Mouse (Mus musculus) spleen, postnatal 36 days (tissue): ENCODE results near the gene Aebp1.

Experiments used
- DNase-seq, 2 experiments: peaks; one replicate each; pipeline ENCODE4 v3.0.0; 2022; ENCODE audit warnings: low spot score in 2 of 2, mixed read lengths in 1 of 2

The Aebp1 gene

DNA sequence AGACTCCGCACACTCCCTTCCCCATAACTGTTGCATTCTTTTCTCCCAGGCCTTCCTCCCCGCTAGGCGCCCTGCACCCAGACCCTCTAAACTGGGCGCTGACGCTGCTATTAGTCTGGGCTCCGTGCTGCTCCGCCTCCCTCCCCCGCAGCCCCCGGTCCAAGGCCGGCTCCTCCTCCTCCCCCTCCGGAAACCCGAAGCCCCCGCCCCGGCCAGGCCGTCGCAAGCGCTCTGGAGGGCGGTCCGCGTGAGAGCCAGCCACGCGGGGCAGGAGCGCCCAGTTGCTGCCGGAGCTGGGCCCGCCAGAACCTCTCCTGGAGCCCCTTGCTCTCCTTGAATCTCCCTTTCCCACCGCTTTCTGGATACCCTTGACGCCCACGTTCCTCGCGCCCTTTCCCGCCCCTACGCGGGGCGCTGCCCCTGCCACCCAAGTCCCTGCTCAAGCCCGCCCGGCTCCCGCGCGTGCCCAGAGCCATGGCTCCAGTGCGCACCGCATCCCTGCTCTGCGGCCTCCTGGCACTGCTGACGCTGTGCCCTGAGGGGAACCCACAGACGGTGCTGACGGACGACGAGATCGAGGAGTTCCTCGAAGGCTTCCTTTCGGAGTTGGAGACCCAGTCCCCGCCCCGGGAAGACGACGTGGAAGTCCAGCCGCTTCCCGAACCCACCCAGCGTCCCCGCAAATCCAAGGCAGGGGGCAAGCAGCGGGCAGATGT is at the start of gene Aebp1:
Gene Aebp1 (plus strand): TSS at position 270 of the 716 bp plus-strand sequence.
- DNase-seq: peak in 1 of 2 experiments; percentile 25

DNA sequence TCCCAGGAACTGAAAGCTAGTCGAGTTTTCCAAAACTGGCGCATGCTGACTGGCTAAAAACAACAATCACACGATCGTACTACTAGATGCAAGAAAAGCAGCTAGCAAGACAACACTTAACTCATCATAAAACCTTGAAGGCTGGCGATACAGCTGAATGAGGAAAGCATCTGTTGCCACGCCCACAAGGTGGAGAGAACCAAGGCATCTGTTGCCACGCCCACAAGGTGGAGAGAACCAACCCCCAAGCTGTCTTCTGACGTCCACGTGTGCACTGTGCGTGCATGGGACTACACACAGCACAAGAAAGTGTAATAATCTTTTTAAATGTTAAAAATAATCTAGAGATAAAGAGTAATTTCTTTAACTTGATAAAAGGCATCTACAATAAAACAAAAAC is 48.4 kb upstream of the Aebp1 start:
- no peak for DNase-seq

DNA sequence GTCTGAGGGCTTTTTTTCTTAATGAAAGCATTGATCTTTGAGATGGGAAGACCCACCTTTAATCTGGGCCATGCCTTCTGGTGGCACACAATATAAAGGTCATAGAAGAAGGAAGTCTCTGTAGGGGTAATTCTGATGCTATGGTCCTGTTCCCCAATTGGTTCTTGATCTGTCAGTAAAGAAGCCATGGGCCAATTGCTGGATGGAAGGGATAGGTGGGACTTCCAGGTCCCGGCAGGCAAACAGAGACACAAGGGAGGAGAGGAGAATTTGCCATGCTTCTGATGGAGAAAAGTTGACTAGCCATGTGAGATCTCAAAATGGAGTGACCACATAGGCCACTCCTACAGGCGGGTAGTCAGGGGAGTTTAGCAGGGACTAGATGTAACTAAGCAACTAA is 42.5 kb upstream of the Aebp1 start:
- no peak for DNase-seq

DNA sequence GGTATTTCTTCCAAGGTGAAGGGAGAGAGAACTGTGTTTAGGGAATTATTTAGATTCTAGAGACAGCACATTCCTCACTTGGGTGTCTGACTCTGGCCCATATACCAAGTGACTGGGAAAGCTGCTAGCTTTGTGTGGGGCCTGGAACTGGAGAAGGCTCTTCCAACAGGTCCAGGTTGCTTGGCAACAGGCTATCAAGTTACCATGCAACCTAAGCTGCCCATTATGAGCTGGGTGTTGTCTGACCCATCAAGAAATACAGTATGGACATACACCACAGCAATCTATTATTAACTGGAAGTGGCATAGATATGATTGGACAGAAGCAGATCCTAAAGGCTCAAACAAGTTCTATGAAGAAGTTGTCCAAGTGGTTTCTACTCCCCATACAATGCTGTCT is 36.3 kb upstream of the Aebp1 start:
- no peak for DNase-seq

DNA sequence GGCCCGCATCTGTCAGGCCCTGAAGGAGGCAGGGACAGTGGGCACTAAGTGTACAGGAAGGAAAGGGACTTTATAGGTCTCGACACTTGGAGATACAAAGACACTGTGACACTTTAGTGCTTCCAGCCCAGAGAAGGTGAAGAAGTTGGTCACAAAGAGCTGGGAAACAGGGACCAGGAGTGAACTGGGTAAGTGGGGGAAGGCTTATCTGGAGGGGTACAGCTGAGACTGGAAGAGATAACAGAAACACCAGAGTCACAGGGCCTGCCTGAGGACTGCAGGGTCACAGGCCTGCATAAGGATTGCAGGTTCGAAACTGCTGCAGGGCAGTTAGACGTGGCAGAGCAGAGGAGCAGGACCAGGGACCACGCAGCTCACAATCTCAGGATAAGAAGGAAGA is 33.8 kb upstream of the Aebp1 start:
- DNase-seq: no peak

DNA sequence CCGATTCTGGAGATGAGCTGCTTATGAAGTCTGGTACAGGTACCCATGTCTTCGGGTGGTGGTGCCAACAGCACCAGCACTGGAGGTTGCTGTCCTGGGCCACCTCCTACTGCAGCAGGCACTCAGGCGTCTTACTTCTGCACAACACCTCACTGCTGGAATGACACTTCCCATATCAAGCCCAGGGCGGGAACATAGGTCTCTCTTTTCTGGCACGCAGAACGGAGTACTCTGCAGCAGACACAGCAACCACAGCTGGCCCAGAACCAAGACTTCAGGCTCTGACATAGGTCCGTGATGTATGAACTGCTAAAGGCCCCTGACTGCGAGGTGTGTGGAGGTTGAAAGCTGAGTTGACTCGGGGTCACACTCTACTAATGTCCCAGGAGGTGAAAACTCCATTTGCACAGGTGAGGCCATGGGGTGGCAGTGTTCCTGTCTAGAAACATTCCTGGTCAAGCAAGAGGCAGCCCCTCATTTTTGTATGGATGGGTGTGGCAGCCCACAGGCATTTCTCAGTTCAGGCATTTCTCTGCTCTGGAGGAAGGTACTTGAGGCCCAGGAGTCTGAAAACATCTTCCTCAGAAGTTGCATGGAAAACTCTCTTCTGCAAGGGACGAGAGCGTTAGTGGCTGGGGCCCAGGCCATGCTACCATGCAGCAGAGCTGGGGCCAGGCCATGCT is 33.1 kb upstream of the Aebp1 start:
- no peak for DNase-seq

DNA sequence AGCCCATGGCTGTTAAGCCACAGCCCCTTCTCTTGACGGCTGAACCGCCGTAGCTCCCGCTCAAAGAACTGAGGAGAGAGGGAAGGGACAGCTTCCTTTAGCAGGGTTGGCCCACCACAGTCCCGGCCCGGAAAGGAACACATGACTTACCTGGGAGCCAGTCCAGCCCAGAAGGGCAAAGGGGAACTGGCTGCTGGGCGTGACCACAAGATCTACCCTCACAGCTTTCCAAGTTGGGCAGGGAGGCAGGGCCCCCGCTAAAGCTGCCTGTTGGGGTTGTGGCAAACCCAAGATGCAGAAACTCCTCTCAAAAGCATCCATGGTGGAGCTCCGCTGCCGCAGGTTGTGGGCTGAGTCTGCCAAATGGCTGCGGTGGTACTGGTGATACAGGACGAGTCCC is 32.4 kb upstream of the Aebp1 start:
- no peak for DNase-seq

DNA sequence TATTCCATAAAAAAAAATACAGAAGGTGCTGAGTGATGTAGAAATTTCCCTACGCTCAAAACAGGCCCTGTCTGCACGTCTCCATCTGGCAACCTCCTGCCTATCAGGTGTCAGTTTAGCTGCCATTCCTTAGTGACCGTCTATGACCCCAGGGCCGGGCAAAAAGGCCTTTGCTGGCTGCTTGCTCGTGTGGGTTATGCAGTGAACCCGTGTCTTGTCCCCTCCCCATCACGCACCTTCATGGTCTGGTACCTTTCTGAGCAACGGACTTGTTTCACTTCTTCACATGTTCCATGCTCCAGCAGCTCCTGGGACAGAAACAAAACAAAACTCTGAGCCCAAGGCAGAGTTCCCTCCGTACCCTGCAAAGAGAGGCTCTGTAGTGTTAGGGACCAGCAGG is 27.2 kb upstream of the Aebp1 start:
- DNase-seq: peak; percentile 40 to 42

DNA sequence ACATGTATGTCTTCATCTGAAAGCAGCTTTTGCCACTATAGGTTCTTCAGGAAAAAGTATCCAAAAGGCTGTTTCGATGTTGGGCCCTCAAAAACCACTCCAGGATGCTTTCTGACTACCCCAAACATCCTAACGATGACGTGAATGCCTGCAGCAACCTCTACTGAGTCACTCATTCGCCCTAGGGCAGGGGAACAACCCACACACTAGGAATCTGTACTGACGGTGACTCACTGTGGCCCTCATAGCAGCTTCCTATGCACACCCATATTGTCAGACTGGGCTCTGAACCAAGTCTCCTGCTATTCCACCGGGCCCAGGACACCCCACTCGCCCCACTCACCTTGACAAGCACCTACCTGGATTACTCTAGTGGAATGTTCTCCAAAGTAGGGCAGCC is 26.7 kb upstream of the Aebp1 start:
- DNase-seq: no peak

DNA sequence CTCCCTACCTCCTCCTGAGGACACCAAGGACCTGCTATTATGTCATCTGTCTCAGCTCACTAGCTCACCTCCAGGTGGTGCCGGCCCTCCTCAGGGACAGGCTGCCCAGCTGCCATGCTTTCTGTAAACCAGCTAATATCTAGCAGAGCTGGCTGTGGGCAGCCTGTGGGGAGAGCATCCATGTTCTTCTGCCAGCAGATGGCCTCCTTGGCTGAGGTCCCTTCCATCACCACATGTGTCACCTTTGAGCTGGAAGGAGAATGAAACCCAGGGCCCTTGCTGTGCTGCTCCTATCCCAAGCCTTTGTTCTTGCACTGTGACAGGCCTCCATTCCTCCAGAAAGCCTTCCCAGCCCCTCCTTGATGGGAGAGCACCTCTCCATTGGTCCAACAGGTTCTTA is 25.6 kb upstream of the Aebp1 start:
- DNase-seq: peak in 1 of 2 experiments; percentile 31

DNA sequence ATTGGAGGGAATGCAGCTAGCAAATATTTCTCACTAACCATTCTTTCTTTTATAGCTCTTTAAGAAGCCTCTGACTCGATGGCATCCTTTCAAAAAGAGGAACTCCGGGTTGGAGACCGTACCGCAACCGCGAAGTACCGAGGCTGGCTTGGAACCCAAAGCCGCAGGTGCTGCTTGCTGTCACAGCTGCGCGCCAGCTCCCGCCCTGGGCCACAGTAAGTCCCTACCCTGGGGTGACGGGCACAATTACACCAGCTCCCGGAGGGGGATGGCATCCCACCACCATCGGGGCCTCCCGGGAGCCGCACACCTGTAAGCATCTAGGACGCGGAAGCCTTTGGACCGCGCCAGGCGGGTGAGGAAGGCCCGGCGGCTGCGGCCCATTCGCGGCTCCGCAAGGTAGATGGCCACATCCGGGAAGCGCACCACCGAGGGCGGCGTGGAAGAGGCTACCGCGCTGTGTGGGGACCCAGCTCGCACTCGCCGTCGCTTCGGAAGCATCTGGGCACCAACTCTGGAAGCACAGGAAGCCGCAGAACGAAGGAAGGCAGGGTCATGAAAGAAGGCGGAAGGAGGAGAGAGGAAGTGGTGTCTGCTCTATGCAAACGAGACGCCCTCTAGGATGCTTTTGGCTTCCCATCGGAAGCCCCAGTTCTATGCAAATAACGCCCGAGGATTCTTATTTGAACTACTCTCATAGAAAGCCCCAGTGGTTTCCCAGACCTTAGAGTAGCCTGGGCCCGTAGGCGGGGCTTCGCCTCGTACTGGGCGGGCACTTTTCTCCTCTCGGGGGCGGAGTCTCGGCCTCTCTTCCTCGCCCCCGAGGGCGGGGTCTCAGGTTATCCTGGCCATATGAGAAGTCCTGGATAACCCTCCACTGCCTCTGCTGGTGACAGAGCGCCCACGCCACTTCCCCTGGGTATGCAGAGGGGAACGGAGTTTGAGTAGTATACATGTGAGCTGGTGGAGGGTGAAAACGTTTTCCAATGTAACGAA is 24.2 kb upstream of the Aebp1 start, which contains the start of gene Polm:
Gene Polm (minus strand): TSS at position 766 of the 996 bp plus-strand sequence.
- DNase-seq: peak; percentile 88 to 92

DNA sequence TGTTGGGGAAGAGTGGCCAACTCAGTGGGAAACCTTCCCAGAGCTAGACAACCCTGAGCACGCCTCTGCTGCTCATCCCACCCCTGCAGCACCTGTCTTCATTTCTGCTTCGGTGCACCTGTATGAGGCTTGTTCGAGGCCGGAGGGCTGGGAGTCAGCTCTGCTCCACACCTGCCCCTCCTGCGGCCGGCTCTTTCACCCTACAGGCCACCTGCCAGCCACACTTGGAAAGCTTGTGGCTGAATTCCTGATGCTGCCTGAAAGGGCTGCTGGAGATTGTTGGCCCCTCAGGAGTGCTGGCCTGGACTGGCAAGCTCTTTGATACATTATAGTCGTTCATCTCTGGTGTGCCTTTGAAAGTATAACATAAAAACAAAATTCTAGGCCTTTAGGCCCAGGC is 21.4 kb upstream of the Aebp1 start:
- DNase-seq: no peak

DNA sequence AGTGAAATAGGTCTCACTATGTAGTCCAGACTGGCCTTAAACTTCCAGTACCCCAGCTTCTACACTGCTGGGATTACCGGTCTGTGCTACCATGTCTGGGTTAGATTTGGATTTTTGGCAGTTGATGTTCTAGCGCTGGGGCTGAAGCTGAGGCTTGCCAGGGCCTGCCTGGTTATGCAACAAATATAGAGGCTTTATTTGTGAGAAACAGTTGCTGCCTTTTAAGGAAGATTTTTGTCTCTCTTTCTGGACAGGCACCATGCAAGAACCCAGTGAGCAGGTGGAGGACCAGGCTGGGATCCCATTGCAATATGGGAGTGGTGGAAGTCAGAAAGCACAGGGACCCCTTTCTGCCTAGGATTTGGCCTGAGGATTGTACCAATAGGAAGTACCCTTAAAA is 20.0 kb upstream of the Aebp1 start:
- DNase-seq: no peak

DNA sequence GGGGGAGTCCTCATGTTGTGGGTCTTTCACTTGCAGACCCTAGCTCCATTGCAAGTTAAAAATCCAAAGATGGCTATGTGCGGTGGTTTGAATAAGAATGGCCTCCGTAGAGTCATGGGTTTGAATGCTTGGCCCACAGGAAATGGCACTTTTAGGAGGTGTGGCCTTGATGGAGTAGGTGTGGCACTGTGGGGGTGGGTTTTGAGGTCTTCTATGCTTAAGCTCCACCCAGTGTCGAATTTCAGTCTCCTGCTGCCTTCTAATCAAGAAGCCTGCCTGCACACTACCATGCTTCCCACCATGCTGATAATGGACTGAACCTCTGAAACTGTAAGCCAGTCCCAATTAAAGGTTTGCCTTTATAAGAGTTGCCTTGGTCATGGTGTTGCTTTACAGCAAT is 18.6 kb upstream of the Aebp1 start:
- no peak for DNase-seq

DNA sequence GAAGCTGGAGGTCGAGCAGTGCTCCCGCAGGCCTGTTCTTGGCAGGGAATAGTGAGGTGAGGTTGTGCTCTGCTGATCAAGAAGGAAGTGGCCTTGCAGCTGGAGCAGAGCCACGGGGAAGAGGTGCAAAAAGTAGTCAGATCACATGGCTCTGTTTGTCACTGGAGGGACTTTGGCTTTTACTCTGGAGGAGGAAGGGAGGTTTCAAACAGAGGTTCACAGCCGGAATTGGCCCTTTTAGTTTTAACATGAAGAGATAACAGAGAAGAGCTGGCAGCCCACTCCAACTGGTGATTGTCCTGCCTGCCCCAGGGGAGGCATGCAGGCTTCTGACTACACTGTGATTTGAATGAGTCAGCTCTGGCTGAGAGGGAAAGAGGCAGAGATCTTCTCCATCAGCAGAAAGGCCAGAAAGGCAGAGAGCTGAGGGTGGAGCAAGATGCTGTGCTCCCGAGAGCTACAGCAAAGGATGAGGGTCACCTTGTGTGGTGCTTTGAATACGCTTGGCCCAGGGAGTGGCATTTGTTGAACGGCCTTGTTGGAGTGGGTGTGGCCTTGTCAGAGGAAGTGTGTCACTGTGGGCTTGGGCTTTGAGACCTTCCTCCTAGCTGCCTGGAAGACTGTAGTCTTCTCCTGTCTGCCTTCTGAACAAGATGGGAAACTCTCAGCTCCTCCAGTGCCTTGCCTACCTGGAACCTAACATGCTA is 15.0 kb upstream of the Aebp1 start:
- DNase-seq: no peak

DNA sequence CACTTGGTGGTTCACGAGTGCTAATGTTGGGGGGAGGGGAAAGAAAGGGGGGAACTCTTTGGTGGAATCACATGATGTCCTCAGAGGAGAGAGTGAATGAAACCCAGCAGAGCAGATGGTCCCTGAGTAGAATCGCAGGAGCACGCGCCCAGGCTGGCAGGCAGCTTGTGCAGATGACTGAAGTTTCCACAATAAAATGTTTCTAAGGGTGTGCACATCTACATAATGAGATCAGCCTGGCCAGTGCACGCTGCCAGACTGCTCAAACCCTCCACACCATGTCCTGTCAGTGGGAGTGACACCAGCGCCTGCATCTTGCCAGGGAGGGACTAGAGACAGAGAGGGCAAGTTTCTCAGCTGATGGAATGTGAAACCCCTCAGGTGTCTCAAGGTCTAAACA is 13.0 kb upstream of the Aebp1 start:
- no peak for DNase-seq

DNA sequence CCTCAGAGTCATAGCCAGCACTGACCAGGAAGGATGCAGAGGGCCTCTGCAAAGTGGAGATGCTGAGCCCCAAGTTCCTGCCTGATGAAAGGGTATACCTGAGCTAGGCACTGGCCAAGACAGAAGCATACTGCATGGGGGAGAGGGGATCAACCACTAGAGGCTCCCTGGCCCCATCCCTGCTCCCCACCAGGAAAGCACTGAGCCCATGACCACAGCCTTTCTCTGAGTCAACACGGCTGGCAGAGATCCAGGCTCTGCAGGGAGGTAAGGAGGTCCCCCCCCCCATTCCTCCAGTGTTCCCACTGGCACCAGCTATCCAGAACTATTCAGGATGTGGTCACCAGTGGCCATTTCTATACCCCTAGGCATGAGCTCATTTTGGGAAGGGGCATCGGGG is 12.4 kb upstream of the Aebp1 start:
- DNase-seq: no peak

DNA sequence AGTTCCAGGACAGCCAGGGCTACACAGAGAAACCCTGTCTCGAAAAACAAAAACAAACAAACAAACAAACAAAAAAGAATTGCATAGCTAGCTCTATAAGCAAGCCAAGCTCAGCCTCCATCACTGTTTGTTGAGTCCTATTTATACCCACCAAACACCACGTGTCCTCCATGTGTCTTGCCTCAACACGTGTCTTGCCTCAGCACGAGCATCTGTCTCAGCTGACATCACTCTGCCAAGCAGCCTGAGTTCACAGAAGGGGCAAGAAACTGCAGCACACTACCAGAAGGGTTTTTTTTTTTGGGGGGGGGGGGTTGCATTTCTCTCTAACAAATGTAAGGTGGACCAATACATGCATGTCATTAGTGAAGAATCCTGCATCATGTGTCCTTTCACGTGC is 11.3 kb upstream of the Aebp1 start:
- DNase-seq: no peak

DNA sequence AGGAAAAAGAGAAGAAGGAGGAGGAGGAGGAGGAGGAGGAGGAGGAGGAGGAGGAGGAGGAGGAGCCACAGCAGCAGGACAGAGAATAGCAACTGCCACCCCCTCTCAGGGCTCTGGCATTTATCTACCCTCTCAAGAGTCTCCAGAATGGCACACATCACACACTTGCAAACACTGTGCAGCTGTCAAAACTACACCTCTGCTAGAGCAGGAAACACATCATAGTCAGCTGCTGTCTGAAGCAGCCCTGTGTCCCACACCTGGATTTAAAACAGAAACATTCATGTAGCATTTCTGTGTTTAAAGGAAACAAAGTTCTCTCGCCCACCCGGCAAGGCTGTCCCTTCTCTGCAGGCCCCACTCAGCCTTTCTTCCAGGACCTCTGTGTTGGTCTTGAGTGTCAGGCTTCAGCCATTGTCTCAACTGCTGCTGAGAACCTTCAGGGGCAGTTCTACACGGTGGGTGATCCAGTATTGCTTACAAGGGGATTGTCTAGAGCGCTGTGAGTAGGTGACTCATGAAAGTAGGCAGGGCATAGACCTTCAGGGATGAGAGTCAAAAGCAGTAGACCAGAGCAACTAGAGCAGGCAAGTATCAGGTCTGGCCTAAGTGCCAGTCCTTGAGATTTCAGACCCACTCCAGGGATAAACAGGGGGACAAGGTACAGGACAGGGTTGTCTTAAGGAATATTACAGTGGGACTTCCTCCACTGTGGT is 10.6 kb upstream of the Aebp1 start:
- DNase-seq: no peak

DNA sequence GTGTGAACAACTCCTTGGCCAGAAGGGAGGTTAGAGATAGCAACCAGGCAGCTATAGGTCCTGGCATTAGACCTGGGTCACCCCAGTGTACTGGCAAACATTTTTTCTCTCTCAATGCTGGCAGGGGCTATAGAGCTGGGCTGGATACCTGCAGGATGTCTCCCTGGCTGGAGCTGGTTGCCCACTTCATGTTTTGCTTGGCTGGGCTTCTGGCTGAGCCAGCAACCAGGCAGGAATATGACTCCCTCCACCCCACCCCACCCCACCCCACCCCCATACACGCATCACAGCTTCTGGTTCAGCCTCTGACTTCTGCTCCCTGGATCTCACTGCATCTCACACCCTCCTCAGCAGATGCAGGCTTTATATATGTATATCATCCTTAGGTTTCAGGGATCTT is 9.4 kb upstream of the Aebp1 start:
- DNase-seq: no peak

DNA sequence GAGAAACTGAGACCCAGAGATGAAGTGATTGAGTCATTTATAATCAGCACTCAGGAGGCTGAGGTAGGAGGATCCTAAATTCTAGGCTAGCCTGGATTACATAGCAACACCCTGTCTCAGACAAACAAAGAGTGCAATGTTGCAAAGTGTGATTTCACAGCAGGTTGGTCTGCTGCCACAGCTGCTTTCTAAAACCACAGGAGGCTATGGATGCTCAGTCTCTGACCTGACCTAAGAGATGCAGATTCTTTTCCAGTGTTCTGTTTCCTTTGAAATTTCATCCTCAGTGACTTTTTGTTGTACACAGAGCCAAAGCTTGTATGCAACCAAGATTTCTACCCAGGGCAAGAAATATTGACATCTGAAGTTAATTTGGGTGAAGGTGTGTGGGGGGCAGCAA is 6.3 kb upstream of the Aebp1 start:
- DNase-seq: no peak
